Mouse (Mus musculus): ENCODE data around the gene Ankrd11. TPM values are rescaled to one million over a fixed set of nuclear protein-coding genes. Genes with fewer than 3 reads are reported as not detected.

Gene Ankrd11
- polyA plus RNA-seq, 1 experiment from 2014 or later: 55.0 TPM

DNA sequence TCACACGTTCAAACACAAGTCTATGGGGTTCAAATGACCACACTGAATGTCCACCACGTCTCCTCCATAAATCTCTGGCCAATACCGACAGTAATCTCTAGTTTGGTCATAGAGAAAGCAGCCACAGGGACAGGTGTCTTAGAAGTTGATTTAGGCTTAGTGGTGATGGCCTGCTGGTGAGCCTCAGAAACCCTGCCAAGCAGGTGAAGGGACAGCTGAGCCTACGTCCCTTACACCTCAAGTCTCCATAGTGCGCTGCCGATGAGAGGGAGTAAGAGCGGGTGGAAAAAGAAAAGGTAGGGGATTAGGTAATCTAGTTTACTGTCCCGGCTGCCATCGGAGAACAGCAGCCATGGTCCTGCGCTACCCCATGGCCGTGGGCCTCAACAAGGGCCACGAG, 205.9 kb downstream of the Ankrd11 start:
- H3K27ac ChIP-seq (replicated peaks; ENCODE audit: low read depth, low read length): no peak overlapping the region
- H3K36me3 ChIP-seq (ENCODE audit: control insufficient read depth, insufficient read depth, low read length): no peaks in the 10 kb centered on the region
- H3K9ac ChIP-seq (ENCODE audit: low read depth, low read length): no peak overlapping the region
- 0 out of 2 replicates have a peak, but pooled peaks cover 3% of the 10 kb centered on the region for H3K4me1 ChIP-seq (ENCODE audit: control insufficient read depth, insufficient read depth, low read length)
- H3K9me3 ChIP-seq (ENCODE audit: control insufficient read depth, low read length): no peaks in the 10 kb centered on the region
- H3K27me3 ChIP-seq (replicated peaks; ENCODE audit: control insufficient read depth, insufficient read depth, low read length): no peaks in the 10 kb centered on the region
- H3K4me2 ChIP-seq (ENCODE audit: low read depth, low read length): no peak overlapping the region
- ATAC-seq (ENCODE audit: low read depth) (no peak), DNase-seq (ENCODE audit: low spot score) (no peak)
- 87% methylated on average over 12 of the region's 12 CpGs for WGBS
- H3K4me3 ChIP-seq (ENCODE audit: low read depth, low read length): no peak overlapping the region

DNA sequence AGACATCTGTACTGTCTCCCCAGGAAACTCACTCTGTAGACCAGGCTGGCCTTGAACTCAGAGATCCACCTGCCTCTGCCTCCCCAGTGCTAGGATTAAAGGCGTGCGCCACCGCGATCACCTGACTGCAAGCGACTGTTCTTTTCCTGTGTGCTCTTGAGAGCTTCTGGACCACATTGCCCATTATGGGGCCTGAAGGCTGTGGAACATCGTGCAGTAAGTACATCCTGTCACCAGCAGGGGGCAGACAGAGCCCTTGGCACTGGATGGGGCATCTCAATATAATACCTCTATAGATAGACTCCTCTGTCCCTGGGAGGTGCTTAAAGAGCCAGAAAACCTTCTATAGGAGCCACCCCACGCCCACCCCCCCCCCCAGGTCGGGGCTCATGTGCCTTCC, 207.1 kb downstream of the Ankrd11 start:
- Histone ChIP-seq H3K4me2 (ENCODE audit: low read depth, low read length) (no peak overlapping the region), H3K4me1 (ENCODE audit: control insufficient read depth, insufficient read depth, low read length) (no peaks in the 10 kb centered on the region), H3K9ac (ENCODE audit: low read depth, low read length) (no peak overlapping the region), H3K27me3 (replicated peaks; ENCODE audit: control insufficient read depth, insufficient read depth, low read length) (no peaks in the 10 kb centered on the region), H3K4me3 (ENCODE audit: low read depth, low read length) (no peak overlapping the region), H3K9me3 (ENCODE audit: control insufficient read depth, low read length) (no peaks in the 10 kb centered on the region), H3K27ac (replicated peaks; ENCODE audit: low read depth, low read length) (no peak overlapping the region), H3K36me3 (ENCODE audit: control insufficient read depth, insufficient read depth, low read length) (no peaks in the 10 kb centered on the region)
- peak; percentile 47 for ATAC-seq (ENCODE audit: low read depth)
- 29% methylated on average over 8 of the region's 8 CpGs for WGBS
- peak; percentile 85 for DNase-seq (ENCODE audit: low spot score)

DNA sequence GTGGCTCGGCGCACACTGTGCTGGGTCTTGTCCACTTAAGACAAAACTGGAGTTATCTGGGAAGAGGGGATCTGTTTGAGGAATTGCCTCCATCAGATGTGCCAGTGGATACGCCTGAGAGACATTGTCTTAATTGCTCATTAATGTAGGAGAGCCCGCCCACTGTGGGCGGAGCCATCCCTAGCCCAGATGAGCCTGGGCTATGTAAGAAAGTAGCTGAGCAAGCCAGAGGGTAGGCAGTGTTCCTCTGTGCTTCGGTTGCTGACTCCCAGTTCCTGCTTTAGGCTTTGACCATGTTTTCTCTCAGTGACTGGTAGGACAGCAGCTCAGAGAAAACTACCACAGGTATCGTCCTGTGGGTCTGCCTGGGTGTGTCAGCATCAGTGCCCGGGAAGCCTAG, 207.7 kb downstream of the Ankrd11 start:
- no peaks in the 10 kb centered on the region for H3K9me3 ChIP-seq (ENCODE audit: control insufficient read depth, low read length)
- H3K27ac ChIP-seq (replicated peaks; ENCODE audit: low read depth, low read length): no peak overlapping the region
- ATAC-seq (ENCODE audit: low read depth) (no peak), DNase-seq (ENCODE audit: low spot score) (no peak)
- no peaks in the 10 kb centered on the region for H3K4me1 ChIP-seq (ENCODE audit: control insufficient read depth, insufficient read depth, low read length)
- WGBS: 85% methylated on average over 8 of the region's 8 CpGs
- H3K36me3 ChIP-seq (ENCODE audit: control insufficient read depth, insufficient read depth, low read length): no peaks in the 10 kb centered on the region
- H3K4me2 ChIP-seq (ENCODE audit: low read depth, low read length): no peak overlapping the region
- H3K27me3 ChIP-seq (replicated peaks; ENCODE audit: control insufficient read depth, insufficient read depth, low read length): no peaks in the 10 kb centered on the region
- no peak overlapping the region for H3K9ac ChIP-seq (ENCODE audit: low read depth, low read length)
- no peak overlapping the region for H3K4me3 ChIP-seq (ENCODE audit: low read depth, low read length)

Other genes starting within 250 kb of the Ankrd11 start
- gene Cdh15, start 194.3 kb downstream of the Ankrd11 start, polyA plus RNA-seq (2014; fragmentation: Nextera tagmentation; extraction: Ambion mirVana): 34.5 and 40.7 TPM in 2 replicates
- 36.5 and 41.2 TPM in 2 replicates for gene Spg7, start 20.7 kb upstream of the Ankrd11 start, polyA plus RNA-seq (2014; fragmentation: Nextera tagmentation; extraction: Ambion mirVana)
- 1,761 and 1,789 TPM in 2 replicates for gene Rpl13, start 60.1 kb upstream of the Ankrd11 start, polyA plus RNA-seq (2014; fragmentation: Nextera tagmentation; extraction: Ambion mirVana)
- gene Cpne7, start 75.1 kb upstream of the Ankrd11 start, polyA plus RNA-seq (2014; fragmentation: Nextera tagmentation; extraction: Ambion mirVana): 1.4 and 2.0 TPM in 2 replicates
- gene Sult5a1, start 116.0 kb upstream of the Ankrd11 start, polyA plus RNA-seq (2014; fragmentation: Nextera tagmentation; extraction: Ambion mirVana): 27.9 and 33.5 TPM in 2 replicates
- 7.0 and 9.2 TPM in 2 replicates for gene Dpep1, start 144.0 kb upstream of the Ankrd11 start, polyA plus RNA-seq (2014; fragmentation: Nextera tagmentation; extraction: Ambion mirVana)
- gene Chmp1a, start 170.5 kb upstream of the Ankrd11 start, polyA plus RNA-seq (2014; fragmentation: Nextera tagmentation; extraction: Ambion mirVana): 113 and 133 TPM in 2 replicates
- 5.7 and 6.1 TPM in 2 replicates for gene Spata33, start 170.6 kb upstream of the Ankrd11 start, polyA plus RNA-seq (2014; fragmentation: Nextera tagmentation; extraction: Ambion mirVana)
- gene Cdk10, start 182.6 kb upstream of the Ankrd11 start, polyA plus RNA-seq (2014; fragmentation: Nextera tagmentation; extraction: Ambion mirVana): 31.1 and 36.7 TPM in 2 replicates
- 4.3 and 4.9 TPM in 2 replicates for gene Spata2l, start 194.0 kb upstream of the Ankrd11 start, polyA plus RNA-seq (2014; fragmentation: Nextera tagmentation; extraction: Ambion mirVana)
- 19.5 and 21.4 TPM in 2 replicates for gene Zfp276, start 211.9 kb upstream of the Ankrd11 start, polyA plus RNA-seq (2014; fragmentation: Nextera tagmentation; extraction: Ambion mirVana)
- gene Vps9d1, start 212.1 kb upstream of the Ankrd11 start, polyA plus RNA-seq (2014; fragmentation: Nextera tagmentation; extraction: Ambion mirVana): 24.5 and 26.3 TPM in 2 replicates

Data from embryonic facial prominence, embryonic 14.5 days (tissue).